Mouse (Mus musculus): ENCODE measurements around the gene Fam120c. TPM values are rescaled to one million over a fixed set of nuclear protein-coding genes. Genes with fewer than 3 reads are reported as not detected.

Gene Fam120c
- polyA plus RNA-seq (2012; rRNA removed): 0.48 and 0.52 TPM in 2 replicates

GRCm38 (mm10) chrX:151343761-151344500 lies at the start of gene Fam120c:
Gene Fam120c, plus strand, starts transcription at chrX:151344175.

GRCm38 (mm10) chrX:151520458-151521322 lies 176.7 kb downstream of the Fam120c start, which contains the start of gene Phf8:
Gene Phf8, plus strand, starts transcription at chrX:151520672.

Other genes with a start within 250 kb of the Fam120c start
- gene Tsr2, start 247.6 kb upstream of the Fam120c start, polyA plus RNA-seq (2012; rRNA removed): 6.0 and 6.3 TPM in 2 replicates
- 0.02 TPM in 2 replicates for gene Wnk3, start 146.1 kb upstream of the Fam120c start, polyA plus RNA-seq (2012; rRNA removed)
- gene Phf8, start 176.5 kb downstream of the Fam120c start, polyA plus RNA-seq (2012; rRNA removed): 4.2 and 5.1 TPM in 2 replicates